Mouse (Mus musculus) testis, postnatal 14 days (tissue): ENCODE measurements around the gene Gm20854.
"Not testable (repeated sequence)": the region's sequence is repeated elsewhere in the genome, so short reads cannot be mapped to it uniquely, and the experiment has no call there.

Experiments
- DNase-seq: peaks from one replicate; pipeline ENCODE4 v3.0.0; 2021; ENCODE audit warnings: low spot score

The Gm20854 gene

GRCm38 (mm10) chrY:85530808-85531207, at the start of gene Gm20854:
Gm20854 (minus strand) TSS chrY:85530908.
- not testable (repeated sequence) for DNase-seq
